Mouse (Mus musculus): Measurements from ENCODE around the gene Map3k14. TPM values are rescaled to one million over a fixed set of nuclear protein-coding genes. Genes with fewer than 3 reads are reported as not detected.

Gene Map3k14
- total and polyA plus RNA-seq, 3 experiments: 4.9 to 10.8 (median 10.8) TPM

DNA sequence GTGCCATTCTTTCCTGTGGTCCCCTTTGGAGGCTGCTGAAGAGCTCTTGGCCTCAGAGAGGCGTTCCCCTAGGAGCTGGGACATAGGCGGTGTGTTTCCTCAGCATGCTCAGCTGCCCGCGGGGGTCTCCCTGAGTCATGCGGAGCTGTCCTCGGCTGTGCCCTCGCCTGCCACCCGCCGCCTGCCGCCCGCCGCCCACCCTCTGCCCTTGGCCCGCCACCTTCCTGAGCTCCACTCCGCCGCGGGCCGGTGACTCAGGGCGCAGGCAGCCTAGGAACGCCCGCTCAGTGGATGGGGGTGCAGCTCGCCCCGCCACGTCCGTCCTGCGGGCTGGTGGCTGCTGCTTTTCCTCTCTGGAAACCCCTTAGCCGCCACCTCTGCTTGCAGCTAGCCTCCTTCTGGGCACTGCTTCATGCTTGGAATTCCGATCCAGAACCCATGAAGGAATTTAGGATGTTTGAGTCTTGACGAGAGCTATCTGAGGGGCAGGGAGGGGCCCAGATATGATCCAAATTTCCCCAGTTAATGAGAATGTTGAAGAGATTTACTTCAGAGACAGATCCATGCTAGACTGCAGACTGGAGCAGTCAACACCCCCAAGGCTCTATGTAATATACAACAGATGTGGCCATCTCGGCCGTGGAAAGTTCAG, 44.8 kb upstream of the Map3k14 start:
- H3K4me1 ChIP-seq (ENCODE audit: insufficient read depth, low read depth, low read length): peaks cover 33% of the 10 kb centered on the region
- no peak overlapping the region for H3K4me3 ChIP-seq (ENCODE audit: low read depth, low read length)
- no peaks in the 10 kb centered on the region for H3K36me3 ChIP-seq (replicated peaks)
- H3K9me3 ChIP-seq (replicated peaks): no peaks in the 10 kb centered on the region
- peaks cover 36% of the 10 kb centered on the region for H3K27me3 ChIP-seq (ENCODE audit: insufficient read depth, low read length)
- TF ChIP-seq CTCF (IDR thresholded peaks at IDR 0.05; ENCODE audit: low read depth, low read length) (no peak), GATA1 (IDR thresholded peaks at IDR 0.05; ENCODE audit: borderline replicate concordance, low read length) (no peak), POLR2AphosphoS5 (IDR thresholded peaks at IDR 0.05; ENCODE audit: insufficient replicate concordance, low read depth, low read length) (no peak), GATA2 (IDR thresholded peaks at IDR 0.05; ENCODE audit: borderline replicate concordance, low read depth, low read length) (no peak), TAL1 (conservative IDR thresholded peaks at IDR 0.05; ENCODE audit: low read depth, low read length) (no peak)
- no peak for DNase-seq (ENCODE audit: low spot score)
- no peak for ATAC-seq (ENCODE audit: extremely low read depth, insufficient number of reproducible peaks, low FRiP score, poor library complexity, severe bottlenecking)

DNA sequence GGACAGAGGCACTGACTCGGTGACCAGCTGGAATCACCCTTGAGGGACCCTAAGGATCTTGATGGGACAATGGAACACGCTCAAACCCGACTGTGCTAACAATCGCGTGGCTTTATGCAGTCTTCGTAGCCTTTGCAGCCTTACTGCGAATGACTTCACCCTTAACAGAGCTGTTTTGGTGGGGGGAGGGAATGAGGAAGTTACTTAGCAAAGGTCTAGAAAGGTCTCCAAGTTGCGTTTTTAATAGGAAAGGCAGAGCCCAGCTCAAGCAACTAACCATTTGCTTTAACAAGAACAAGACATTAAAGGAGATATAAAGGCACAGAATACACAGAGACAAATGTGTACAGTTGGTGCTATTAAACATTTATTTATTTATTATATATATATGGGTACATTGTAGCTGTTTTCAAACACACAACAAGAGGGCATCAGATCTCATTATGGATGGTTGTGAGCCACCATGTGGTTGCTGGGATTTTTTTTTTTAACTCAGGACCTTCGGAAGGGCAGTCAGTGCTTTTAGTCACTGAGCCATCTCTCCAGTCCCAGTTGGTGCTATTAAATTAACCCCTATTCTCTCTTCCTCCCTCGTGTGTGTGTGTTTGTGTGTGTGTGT, 42.8 kb upstream of the Map3k14 start:
- Histone ChIP-seq H3K36me3 (replicated peaks) (no peaks in the 10 kb centered on the region), H3K27me3 (ENCODE audit: insufficient read depth, low read length) (peaks cover 37% of the 10 kb centered on the region), H3K4me3 (ENCODE audit: low read depth, low read length) (no peak overlapping the region), H3K9me3 (replicated peaks) (no peaks in the 10 kb centered on the region), H3K4me1 (ENCODE audit: insufficient read depth, low read depth, low read length) (peaks cover 39% of the 10 kb centered on the region)
- TF ChIP-seq POLR2AphosphoS5 (IDR thresholded peaks at IDR 0.05; ENCODE audit: insufficient replicate concordance, low read depth, low read length) (no peak), CTCF (IDR thresholded peaks at IDR 0.05; ENCODE audit: low read depth, low read length) (no peak), GATA1 (IDR thresholded peaks at IDR 0.05; ENCODE audit: borderline replicate concordance, low read length) (no peak), GATA2 (IDR thresholded peaks at IDR 0.05; ENCODE audit: borderline replicate concordance, low read depth, low read length) (no peak), TAL1 (conservative IDR thresholded peaks at IDR 0.05; ENCODE audit: low read depth, low read length) (no peak)
- DNase-seq (ENCODE audit: low spot score) (no peak), ATAC-seq (ENCODE audit: extremely low read depth, insufficient number of reproducible peaks, low FRiP score, poor library complexity, severe bottlenecking) (no peak)

DNA sequence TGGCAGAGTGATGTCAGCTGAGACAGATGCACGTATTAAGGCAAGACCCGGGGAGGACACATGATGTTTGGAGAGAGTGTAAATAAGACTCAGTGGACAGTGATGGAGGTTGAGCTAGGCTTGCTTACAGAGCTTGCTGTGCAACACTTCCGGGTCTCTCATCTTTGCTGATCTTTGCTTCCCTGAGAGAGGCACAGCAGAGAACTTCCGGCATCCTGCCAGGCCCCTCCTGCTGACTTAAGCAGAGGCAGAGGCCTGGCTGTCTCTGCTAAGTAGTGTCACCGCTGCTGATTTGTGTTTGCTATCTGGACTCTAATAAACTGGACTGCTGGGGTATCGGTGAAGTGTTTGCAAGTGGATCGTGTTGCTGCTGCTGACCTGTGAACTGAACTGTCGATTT, 40.6 kb upstream of the Map3k14 start:
- DNase-seq (ENCODE audit: low spot score) (no peak), ATAC-seq (ENCODE audit: extremely low read depth, insufficient number of reproducible peaks, low FRiP score, poor library complexity, severe bottlenecking) (no peak)
- Histone ChIP-seq H3K27me3 (ENCODE audit: insufficient read depth, low read length) (peaks cover 47% of the 10 kb centered on the region), H3K4me3 (ENCODE audit: low read depth, low read length) (no peak overlapping the region), H3K36me3 (replicated peaks) (no peaks in the 10 kb centered on the region), H3K4me1 (ENCODE audit: insufficient read depth, low read depth, low read length) (peaks cover 47% of the 10 kb centered on the region), H3K9me3 (replicated peaks) (no peaks in the 10 kb centered on the region)
- TF ChIP-seq GATA1 (IDR thresholded peaks at IDR 0.05; ENCODE audit: borderline replicate concordance, low read length) (no peak), CTCF (IDR thresholded peaks at IDR 0.05; ENCODE audit: low read depth, low read length) (no peak), GATA2 (IDR thresholded peaks at IDR 0.05; ENCODE audit: borderline replicate concordance, low read depth, low read length) (no peak), POLR2AphosphoS5 (IDR thresholded peaks at IDR 0.05; ENCODE audit: insufficient replicate concordance, low read depth, low read length) (no peak), TAL1 (conservative IDR thresholded peaks at IDR 0.05; ENCODE audit: low read depth, low read length) (no peak)

DNA sequence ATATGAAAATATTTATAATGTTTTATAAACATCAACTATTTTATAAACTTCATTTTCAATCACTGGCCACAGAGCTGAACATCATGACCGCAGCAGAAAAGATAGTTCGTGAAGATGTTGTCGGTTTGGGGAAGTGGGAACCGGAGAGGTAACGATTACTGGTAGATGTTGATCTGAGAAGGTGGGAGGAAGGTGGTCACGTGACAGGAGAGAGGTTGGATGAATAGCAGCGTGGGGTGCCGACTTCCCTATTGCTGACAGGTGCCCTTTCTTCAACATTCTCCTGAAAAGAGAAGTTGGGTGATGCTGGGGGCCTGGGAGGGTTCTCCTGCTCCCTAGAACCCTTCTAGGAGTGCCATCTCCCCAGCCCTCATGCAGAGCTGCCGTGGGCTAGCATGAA, 37.3 kb upstream of the Map3k14 start:
- Histone ChIP-seq H3K9me3 (replicated peaks) (peaks cover 8% of the 10 kb centered on the region), H3K27me3 (ENCODE audit: insufficient read depth, low read length) (peaks cover 38% of the 10 kb centered on the region), H3K4me3 (ENCODE audit: low read depth, low read length) (no peak overlapping the region), H3K36me3 (replicated peaks) (no peaks in the 10 kb centered on the region), H3K4me1 (ENCODE audit: insufficient read depth, low read depth, low read length) (peaks cover 38% of the 10 kb centered on the region)
- TF ChIP-seq GATA2 (IDR thresholded peaks at IDR 0.05; ENCODE audit: borderline replicate concordance, low read depth, low read length) (no peak), CTCF (IDR thresholded peaks at IDR 0.05; ENCODE audit: low read depth, low read length) (no peak), GATA1 (IDR thresholded peaks at IDR 0.05; ENCODE audit: borderline replicate concordance, low read length) (no peak), POLR2AphosphoS5 (IDR thresholded peaks at IDR 0.05; ENCODE audit: insufficient replicate concordance, low read depth, low read length) (no peak), TAL1 (conservative IDR thresholded peaks at IDR 0.05; ENCODE audit: low read depth, low read length) (no peak)
- ATAC-seq (ENCODE audit: extremely low read depth, insufficient number of reproducible peaks, low FRiP score, poor library complexity, severe bottlenecking): no peak
- no peak for DNase-seq (ENCODE audit: low spot score)

DNA sequence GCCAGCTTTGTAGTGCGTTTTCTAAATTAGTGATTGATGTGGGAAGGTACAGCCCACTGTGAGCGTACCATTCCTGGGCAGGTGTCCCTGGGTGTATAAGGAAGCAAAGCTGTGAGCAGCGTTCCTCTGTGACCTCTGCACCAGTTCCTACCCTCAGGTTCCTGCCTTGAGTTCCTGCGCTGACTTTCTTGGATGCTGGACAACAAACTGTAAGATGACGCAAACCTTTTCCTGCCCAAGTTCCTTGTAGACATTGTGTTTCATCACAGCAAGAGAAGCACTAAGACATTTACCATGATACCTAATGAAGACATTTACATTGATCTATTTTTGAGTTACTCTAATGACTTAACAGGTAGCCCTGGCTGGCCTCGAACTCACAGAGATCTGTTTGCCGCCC, 27.5 kb upstream of the Map3k14 start:
- Histone ChIP-seq H3K4me1 (ENCODE audit: insufficient read depth, low read depth, low read length) (peaks cover 46% of the 10 kb centered on the region), H3K9me3 (replicated peaks) (no peaks in the 10 kb centered on the region), H3K36me3 (replicated peaks) (no peaks in the 10 kb centered on the region), H3K4me3 (ENCODE audit: low read depth, low read length) (no peak overlapping the region), H3K27me3 (ENCODE audit: insufficient read depth, low read length) (peaks cover 3% of the 10 kb centered on the region)
- ATAC-seq (ENCODE audit: extremely low read depth, insufficient number of reproducible peaks, low FRiP score, poor library complexity, severe bottlenecking) (no peak), DNase-seq (ENCODE audit: low spot score) (no peak)
- TF ChIP-seq POLR2AphosphoS5 (IDR thresholded peaks at IDR 0.05; ENCODE audit: insufficient replicate concordance, low read depth, low read length) (no peak), CTCF (IDR thresholded peaks at IDR 0.05; ENCODE audit: low read depth, low read length) (no peak), GATA2 (IDR thresholded peaks at IDR 0.05; ENCODE audit: borderline replicate concordance, low read depth, low read length) (no peak)

DNA sequence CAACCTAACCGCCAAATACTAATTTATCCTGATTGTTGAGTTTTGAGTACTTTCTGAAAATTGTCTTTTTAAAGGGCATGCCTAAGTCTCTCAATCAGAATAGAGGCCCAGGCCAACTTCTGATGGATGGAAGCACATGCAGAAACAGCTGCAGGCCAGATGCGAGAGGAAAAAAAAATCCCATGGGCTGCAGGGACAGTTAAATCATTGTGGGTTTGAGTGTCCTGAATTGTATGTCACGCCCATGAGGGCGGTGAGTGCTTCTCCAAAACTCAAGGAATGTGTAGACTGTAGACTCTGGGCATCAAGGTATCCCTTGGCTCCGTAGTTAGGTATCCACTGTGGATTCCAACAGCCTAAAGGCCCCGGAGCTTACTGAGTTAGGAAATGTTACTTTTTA, 26.8 kb upstream of the Map3k14 start:
- no peaks in the 10 kb centered on the region for H3K36me3 ChIP-seq (replicated peaks)
- H3K4me3 ChIP-seq (ENCODE audit: low read depth, low read length): no peak overlapping the region
- no peaks in the 10 kb centered on the region for H3K9me3 ChIP-seq (replicated peaks)
- TF ChIP-seq TAL1 (conservative IDR thresholded peaks at IDR 0.05; ENCODE audit: low read depth, low read length) (no peak), GATA1 (IDR thresholded peaks at IDR 0.05; ENCODE audit: borderline replicate concordance, low read length) (no peak), CTCF (IDR thresholded peaks at IDR 0.05; ENCODE audit: low read depth, low read length) (no peak), GATA2 (IDR thresholded peaks at IDR 0.05; ENCODE audit: borderline replicate concordance, low read depth, low read length) (no peak), POLR2AphosphoS5 (IDR thresholded peaks at IDR 0.05; ENCODE audit: insufficient replicate concordance, low read depth, low read length) (no peak)
- H3K4me1 ChIP-seq (ENCODE audit: insufficient read depth, low read depth, low read length): peaks cover 51% of the 10 kb centered on the region
- peaks cover 3% of the 10 kb centered on the region for H3K27me3 ChIP-seq (ENCODE audit: insufficient read depth, low read length)
- no peak for ATAC-seq (ENCODE audit: extremely low read depth, insufficient number of reproducible peaks, low FRiP score, poor library complexity, severe bottlenecking)
- DNase-seq (ENCODE audit: low spot score): no peak
